Mouse (Mus musculus): ENCODE data around the gene Ywhag.

- no peak for TF ChIP-seq CTCF (IDR thresholded peaks at IDR 0.05; ENCODE audit: control insufficient read depth, insufficient read depth, low read length)
- no peak for TF ChIP-seq POLR2A (IDR thresholded peaks at IDR 0.05; ENCODE audit: borderline replicate concordance, control insufficient read depth, low read depth, low read length)
Measured at GRCm38 (mm10) chr5:135942710-135943109, 8.3 kb upstream of the Ywhag start.
